Mouse (Mus musculus): ENCODE data around the gene Ttc7b.

DNA sequence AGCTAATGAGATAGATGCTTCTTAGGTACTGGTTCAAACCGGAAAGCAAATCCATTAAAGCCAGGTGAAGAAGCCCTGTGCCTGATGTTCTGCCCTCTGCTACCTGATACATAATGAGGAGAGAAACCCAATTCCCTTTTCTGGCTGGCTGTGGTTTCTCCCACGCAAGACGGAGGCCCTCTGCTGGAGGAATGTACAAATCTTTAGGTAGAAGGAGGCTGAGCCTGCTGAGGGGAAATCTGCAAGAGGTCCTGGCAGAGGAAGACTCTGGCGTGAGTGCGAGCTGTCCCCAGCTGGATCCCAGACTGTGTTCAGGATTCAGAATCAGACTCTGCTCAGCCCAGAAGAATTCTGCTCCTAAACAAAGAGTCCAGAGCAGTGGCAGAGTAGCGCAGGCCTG lies 99.1 kb downstream of the Ttc7b start:
- TF ChIP-seq CTCF (IDR thresholded peaks at IDR 0.05; ENCODE audit: insufficient read depth, low read length) (peak; percentile 42; the same call in 1 of the 2 replicates), POLR2A (IDR thresholded peaks at IDR 0.05; ENCODE audit: borderline replicate concordance, extremely low read depth, low read depth, low read length) (no peak)
